In genomic region chr8:11840174-11840573, GRCm38 (mm10) we compare ENCODE assay signal across 23 mouse cellular contexts. TPM values are rescaled to one million over a fixed set of nuclear protein-coding genes. Genes with fewer than 3 reads are reported as not detected.
DNase-seq lines count a peak whose midpoint lies in the region; ATAC-seq and TF ChIP-seq lines count a peak whose summit lies in the region.
"Had no signal": no experiment of that assay in that cellular context is flagged by ENCODE, and none has a peak within 500 bp of the region (broad histone marks: within the 10 kb centered on the region; RNA-seq: fewer than 3 reads in every experiment).

TSS of gene Tex29 (plus strand) at chr8:11840474.

- ATAC-seq in heart, embryonic 13.5 days (ENCODE audit: extremely low read depth, insufficient number of reproducible peaks, low FRiP score, low TSS enrichment), result no peak
- ATAC-seq in midbrain, postnatal 0 days (ENCODE audit: low FRiP score), result no peak
- no peak for ATAC-seq in forebrain, postnatal 0 days
- no peak for ATAC-seq in hindbrain, postnatal 0 days
- ATAC-seq: liver, embryonic 12.5 days had no signal

- no peak within 1 kb of the TSS for H3K4me2 ChIP-seq in heart, embryonic 13.5 days
- no peak within 1 kb of the TSS for H3K4me2 ChIP-seq in midbrain, postnatal 0 days (ENCODE audit: low read depth, low read length, poor library complexity, severe bottlenecking)
- no peak within 1 kb of the TSS for H3K4me2 ChIP-seq in forebrain, postnatal 0 days (ENCODE audit: low read depth)
- H3K4me2 ChIP-seq in hindbrain, postnatal 0 days (ENCODE audit: low read depth, low read length), result no peak within 1 kb of the TSS
- H3K4me2 ChIP-seq: liver, embryonic 12.5 days; lung, embryonic 15.5 days; stomach, embryonic 15.5 days had no signal

- peaks cover 42% of the 10 kb centered on the region for H3K4me1 ChIP-seq in heart, embryonic 13.5 days
- H3K4me1 ChIP-seq in midbrain, embryonic 10.5 days, result peaks cover 13% of the 10 kb centered on the region
- H3K4me1 ChIP-seq in midbrain, postnatal 0 days (ENCODE audit: insufficient read depth, low read length), result 0 out of 2 replicates have a peak, but pooled peaks cover 5% of the 10 kb centered on the region
- H3K4me1 ChIP-seq in forebrain, postnatal 0 days (ENCODE audit: insufficient read depth), result peaks cover 13% of the 10 kb centered on the region
- peaks cover 32% of the 10 kb centered on the region for H3K4me1 ChIP-seq in hindbrain, postnatal 0 days (ENCODE audit: insufficient read depth, low read length)
- H3K4me1 ChIP-seq: liver, embryonic 12.5 days; megakaryocyte, embryonic 14.5 days; stomach, embryonic 15.5 days had no signal

- intact Hi-C loops in heart, postnatal 25 days (cut with DNase I), result no loop called here

- peaks cover 6% of the 10 kb centered on the region for H3K36me3 ChIP-seq in heart, embryonic 13.5 days
- H3K36me3 ChIP-seq in midbrain, embryonic 10.5 days, result peaks cover 16% of the 10 kb centered on the region
- H3K36me3 ChIP-seq in midbrain, postnatal 0 days (ENCODE audit: insufficient read depth, low read length), result peaks cover 4% of the 10 kb centered on the region; the same call in 1 of the 2 replicates
- peaks cover 3% of the 10 kb centered on the region; the same call in 1 of the 2 replicates for H3K36me3 ChIP-seq in forebrain, postnatal 0 days (ENCODE audit: insufficient read depth)
- H3K36me3 ChIP-seq in hindbrain, postnatal 0 days (ENCODE audit: insufficient read depth, low read length), result peaks cover 1% of the 10 kb centered on the region
- H3K36me3 ChIP-seq: stomach, embryonic 15.5 days had no signal

- WGBS in heart, embryonic 13.5 days, result 83% methylated on average over 5 of the region's 5 CpGs
- WGBS in midbrain, embryonic 10.5 days, result 92% methylated on average over 5 of the region's 5 CpGs
- WGBS in midbrain, postnatal 0 days, result 89% methylated on average over 5 of the region's 5 CpGs
- WGBS in forebrain, postnatal 0 days, result 85% methylated on average over 5 of the region's 5 CpGs
- 90% methylated on average over 5 of the region's 5 CpGs for WGBS in hindbrain, postnatal 0 days

- H3K9ac ChIP-seq in heart, embryonic 13.5 days, result peak within 1 kb of the TSS; percentile 53; the same call in 1 of the 2 replicates
- H3K9ac ChIP-seq in midbrain, postnatal 0 days (replicated peaks; ENCODE audit: low read length, poor library complexity, severe bottlenecking), result no peak within 1 kb of the TSS
- no peak within 1 kb of the TSS for H3K9ac ChIP-seq in forebrain, postnatal 0 days
- no peak within 1 kb of the TSS for H3K9ac ChIP-seq in hindbrain, postnatal 0 days (replicated peaks; ENCODE audit: low read length)
- H3K9ac ChIP-seq: liver, embryonic 12.5 days; lung, embryonic 15.5 days; stomach, embryonic 15.5 days had no signal

- no peaks in the 10 kb centered on the region for H3K27me3 ChIP-seq in heart, embryonic 13.5 days (replicated peaks)
- H3K27me3 ChIP-seq in midbrain, embryonic 10.5 days (ENCODE audit: low read depth, poor library complexity, severe bottlenecking), result no peaks in the 10 kb centered on the region
- H3K27me3 ChIP-seq in midbrain, postnatal 0 days (ENCODE audit: insufficient read depth, low read length), result no peaks in the 10 kb centered on the region
- no peaks in the 10 kb centered on the region for H3K27me3 ChIP-seq in forebrain, postnatal 0 days (ENCODE audit: insufficient read depth, low read length)
- no peaks in the 10 kb centered on the region for H3K27me3 ChIP-seq in hindbrain, postnatal 0 days (ENCODE audit: insufficient read depth, low read length)
- H3K27me3 ChIP-seq: liver, embryonic 12.5 days; lung, embryonic 15.5 days; stomach, embryonic 15.5 days had no signal

- no peak for DNase-seq in heart, postnatal 25 days (ENCODE audit: low spot score)
- DNase-seq in midbrain, embryonic 10.5 days (ENCODE audit: low spot score), result no peak
- DNase-seq in midbrain, postnatal 0 days (ENCODE audit: low spot score), result no peak
- DNase-seq in forebrain, postnatal 0 days, result no peak
- no peak for DNase-seq in hindbrain, postnatal 0 days (ENCODE audit: low spot score)
- no peak for DNase-seq in urinary bladder, adult 18-20 months (ENCODE audit: low spot score in 2 of 2)
- DNase-seq in gastrocnemius, postnatal 25 days, result no peak
- DNase-seq: adrenal gland, postnatal 25 days; cerebellum, adult 2 months; kidney, adult 2 months; kidney, postnatal 25 days had no signal

- no peaks in the 10 kb centered on the region for H3K9me3 ChIP-seq in heart, embryonic 13.5 days
- no peaks in the 10 kb centered on the region for H3K9me3 ChIP-seq in midbrain, embryonic 10.5 days (replicated peaks)
- H3K9me3 ChIP-seq in midbrain, postnatal 0 days (ENCODE audit: low read length), result no peaks in the 10 kb centered on the region
- H3K9me3 ChIP-seq in forebrain, postnatal 0 days (ENCODE audit: low read length), result no peaks in the 10 kb centered on the region
- no peaks in the 10 kb centered on the region for H3K9me3 ChIP-seq in hindbrain, postnatal 0 days (ENCODE audit: low read length)
- H3K9me3 ChIP-seq: liver, embryonic 12.5 days; lung, embryonic 15.5 days; megakaryocyte, embryonic 14.5 days; stomach, embryonic 15.5 days had no signal

- peak within 1 kb of the TSS; percentile 67 for H3K27ac ChIP-seq in heart, embryonic 13.5 days (replicated peaks)
- H3K27ac ChIP-seq in midbrain, embryonic 10.5 days (replicated peaks), result peak within 1 kb of the TSS; percentile 59; the same call in 1 of the 2 replicates
- H3K27ac ChIP-seq in midbrain, postnatal 0 days (ENCODE audit: low read depth, low read length), result no peak within 1 kb of the TSS
- peak within 1 kb of the TSS; percentile 83; the same call in 1 of the 2 replicates for H3K27ac ChIP-seq in forebrain, postnatal 0 days (ENCODE audit: low read depth, low read length)
- 0 out of 2 replicates have a peak within 1 kb of the TSS, but pooled peaks have one; percentile 0 for H3K27ac ChIP-seq in hindbrain, postnatal 0 days
- H3K27ac ChIP-seq: liver, embryonic 12.5 days; stomach, embryonic 15.5 days had no signal

- TF ChIP-seq CTCF in midbrain, postnatal 0 days (IDR thresholded peaks at IDR 0.05), result no peak
- no peak for TF ChIP-seq CTCF in forebrain, postnatal 0 days (IDR thresholded peaks at IDR 0.05; ENCODE audit: low read depth)
- no peak for TF ChIP-seq CTCF in hindbrain, postnatal 0 days (IDR thresholded peaks at IDR 0.05; ENCODE audit: low read depth)

- no peak within 1 kb of the TSS for H3K4me3 ChIP-seq in heart, embryonic 13.5 days
- no peak within 1 kb of the TSS for H3K4me3 ChIP-seq in midbrain, embryonic 10.5 days
- no peak within 1 kb of the TSS for H3K4me3 ChIP-seq in midbrain, postnatal 0 days (ENCODE audit: low read depth, low read length)
- no peak within 1 kb of the TSS for H3K4me3 ChIP-seq in forebrain, postnatal 0 days (ENCODE audit: low read depth, low read length)
- no peak within 1 kb of the TSS for H3K4me3 ChIP-seq in hindbrain, postnatal 0 days (ENCODE audit: low read length)
- H3K4me3 ChIP-seq: liver, embryonic 12.5 days; lung, embryonic 15.5 days; megakaryocyte, embryonic 14.5 days; myocyte; stomach, embryonic 15.5 days had no signal

RNA-seq across cellular contexts. Expression of gene Tex29, which starts in this region (rescaled TPM):
- polyA plus RNA-seq in heart, embryonic 13.5 days (2015; fragmentation: Nextera tagmentation; extraction: Ambion mirVana), result 0.48 and 0.51 TPM in 2 replicates
- total RNA-seq in heart, postnatal 25 days (2021), result under 1 TPM in 1 of 2 experiments, not detected in 1; 0.95 TPM
- polyA plus RNA-seq in midbrain, embryonic 10.5 days (2016; fragmentation: Nextera tagmentation; extraction: Ambion mirVana), result 0.20 TPM in 1 of 2 replicates, not detected in the other
- total RNA-seq in midbrain, postnatal 0 days (2014; rRNA removed), result not detected in 2 replicates
- 0.43 TPM in 1 of 2 replicates, not detected in the other for polyA plus RNA-seq in midbrain, postnatal 0 days (2015; fragmentation: Nextera tagmentation; extraction: Ambion mirVana)
- not detected in 2 replicates for total RNA-seq in forebrain, postnatal 0 days (2014; rRNA removed)
- 1.4 and 1.6 TPM in 2 replicates for polyA plus RNA-seq in forebrain, postnatal 0 days (2015; fragmentation: Nextera tagmentation; extraction: Ambion mirVana)
- total RNA-seq in hindbrain, postnatal 0 days (2014; rRNA removed), result not detected in 2 replicates
- polyA plus RNA-seq in hindbrain, postnatal 0 days (2015; fragmentation: Nextera tagmentation; extraction: Ambion mirVana), result 0.58 and 1.3 TPM in 2 replicates
- total RNA-seq in gastrocnemius, postnatal 25 days (2021), result not detected
- total RNA-seq: adrenal gland, postnatal 25 days; gastrocnemius, postnatal 4 days; left cerebral cortex, adult 8-10 months had no signal
- polyA plus RNA-seq: C2C12; cerebellum, adult 2 months; embryonic facial prominence, embryonic 11.5 days; kidney, adult 2 months; limb, embryonic 11.5 days; liver, embryonic 12.5 days; lung, embryonic 15.5 days; myocyte; spleen, adult 2 months; stomach, embryonic 15.5 days had no signal
